Mouse (Mus musculus): ENCODE measurements around the gene Cyth4. TPM values are rescaled to one million over a fixed set of nuclear protein-coding genes. Genes with fewer than 3 reads are reported as not detected.

Cyth4 gene
- polyA plus RNA-seq, 1 experiment from 2014 or later: 14.3 TPM

DNA sequence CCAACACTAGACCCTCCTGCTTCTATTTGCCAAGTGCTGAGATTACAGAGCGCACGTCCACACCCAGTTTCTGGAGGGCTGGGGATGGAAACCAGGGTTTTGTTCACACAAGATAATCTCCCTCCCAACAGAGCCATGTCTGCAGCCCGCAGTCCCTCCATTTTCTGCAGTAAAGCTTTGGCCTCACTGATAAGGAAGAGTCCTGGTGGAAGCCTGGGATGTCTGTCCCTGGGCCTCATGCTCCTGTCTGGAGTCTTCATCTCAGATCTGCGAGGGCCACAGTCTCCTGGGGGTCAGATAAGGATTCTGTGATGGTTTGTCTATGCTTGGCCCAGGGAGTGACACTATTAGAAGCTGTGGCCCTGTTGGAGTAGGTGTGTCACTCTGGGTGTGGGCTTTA is 8.8 kb upstream of the Cyth4 start:
- Histone ChIP-seq H3K4me1 (peaks cover 4% of the 10 kb centered on the region; the same call in 1 of the 2 replicates), H3K4me2 (replicated peaks) (no peak overlapping the region), H3K9me3 (replicated peaks) (no peaks in the 10 kb centered on the region), H3K27me3 (no peaks in the 10 kb centered on the region), H3K36me3 (no peaks in the 10 kb centered on the region), H3K4me3 (replicated peaks) (no peak overlapping the region), H3K27ac (replicated peaks) (no peak overlapping the region), H3K9ac (no peak overlapping the region)
- no peak for ATAC-seq (ENCODE audit: insufficient number of reproducible peaks, low FRiP score, low TSS enrichment, low read depth)
- 78% methylated on average over 4 of the region's 4 CpGs for WGBS

DNA sequence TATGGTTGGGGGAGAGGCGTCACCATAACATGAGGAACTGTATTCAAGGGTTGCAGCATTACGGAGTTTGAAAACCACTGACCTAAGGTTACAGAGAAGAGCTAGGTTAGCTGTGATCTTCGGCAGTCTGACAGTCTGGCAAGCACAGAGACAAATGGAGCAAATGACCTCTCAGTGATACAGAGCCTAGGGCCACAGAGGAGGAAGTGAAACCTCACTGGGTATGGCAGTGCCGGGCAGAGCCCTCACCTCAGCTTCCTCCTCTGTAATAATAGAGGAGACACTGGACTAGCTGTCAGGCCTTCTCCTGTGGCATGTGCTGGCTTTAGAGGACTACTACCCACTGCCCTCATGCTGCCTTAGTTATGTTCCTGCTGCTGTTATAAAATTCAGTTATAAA is 7.9 kb upstream of the Cyth4 start:
- no peak overlapping the region for H3K9ac ChIP-seq
- H3K4me3 ChIP-seq (replicated peaks): no peak overlapping the region
- 74% methylated on average over 4 of the region's 4 CpGs for WGBS
- ATAC-seq (ENCODE audit: insufficient number of reproducible peaks, low FRiP score, low TSS enrichment, low read depth): no peak
- no peak overlapping the region for H3K4me2 ChIP-seq (replicated peaks)
- H3K4me1 ChIP-seq: peaks cover 4% of the 10 kb centered on the region; the same call in 1 of the 2 replicates
- H3K36me3 ChIP-seq: no peaks in the 10 kb centered on the region
- no peaks in the 10 kb centered on the region for H3K9me3 ChIP-seq (replicated peaks)
- H3K27me3 ChIP-seq: no peaks in the 10 kb centered on the region
- H3K27ac ChIP-seq (replicated peaks): no peak overlapping the region

DNA sequence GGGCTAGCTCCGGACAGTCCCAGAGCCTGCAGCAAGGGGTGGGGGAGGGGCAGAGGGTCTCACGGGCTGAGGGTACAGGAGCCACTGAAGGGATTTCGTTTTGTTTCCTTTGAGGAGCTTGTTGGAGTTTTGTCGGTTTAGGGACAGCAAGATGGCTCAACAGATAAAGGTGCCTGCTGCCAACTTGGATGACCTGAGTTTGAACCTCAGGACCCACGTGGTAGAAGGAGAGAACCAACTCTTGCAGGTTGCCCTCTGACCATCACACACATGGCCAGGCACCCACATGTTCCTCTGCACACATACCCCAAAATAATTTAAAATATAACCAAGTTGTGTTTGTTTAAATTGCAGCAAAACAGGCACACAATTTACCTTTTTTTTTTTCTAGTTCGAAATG is 6.9 kb upstream of the Cyth4 start:
- no peak overlapping the region for H3K9ac ChIP-seq
- H3K4me3 ChIP-seq (replicated peaks): no peak overlapping the region
- no peak for ATAC-seq (ENCODE audit: insufficient number of reproducible peaks, low FRiP score, low TSS enrichment, low read depth)
- WGBS: 64% methylated on average over 6 of the region's 6 CpGs
- no peaks in the 10 kb centered on the region for H3K9me3 ChIP-seq (replicated peaks)
- H3K4me2 ChIP-seq (replicated peaks): no peak overlapping the region
- no peaks in the 10 kb centered on the region for H3K36me3 ChIP-seq
- H3K27me3 ChIP-seq: no peaks in the 10 kb centered on the region
- no peak overlapping the region for H3K27ac ChIP-seq (replicated peaks)
- H3K4me1 ChIP-seq: peaks cover 4% of the 10 kb centered on the region; the same call in 1 of the 2 replicates

DNA sequence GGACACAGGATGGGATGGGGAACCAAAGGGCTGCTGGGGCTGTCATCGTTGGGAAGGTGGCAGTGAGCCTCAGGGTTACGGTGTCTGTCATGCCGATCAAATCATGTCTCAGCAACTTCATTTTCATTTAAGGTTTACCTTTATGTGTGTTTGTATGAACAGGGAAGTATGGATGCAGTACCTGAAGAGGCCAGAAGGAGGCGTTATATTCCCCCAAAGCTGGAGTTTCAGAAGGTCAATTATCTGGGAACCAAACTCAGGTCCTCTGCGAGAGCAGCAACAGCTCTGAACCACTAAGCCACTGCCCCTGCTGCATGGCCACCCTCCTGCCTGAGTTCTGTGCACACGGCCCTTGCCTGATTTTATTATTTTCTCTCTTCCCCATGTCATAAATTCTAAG is 6.1 kb upstream of the Cyth4 start:
- no peak overlapping the region for H3K4me3 ChIP-seq (replicated peaks)
- H3K4me1 ChIP-seq: peaks cover 4% of the 10 kb centered on the region; the same call in 1 of the 2 replicates
- no peaks in the 10 kb centered on the region for H3K36me3 ChIP-seq
- WGBS: 74% methylated on average over 6 of the region's 6 CpGs
- H3K9me3 ChIP-seq (replicated peaks): no peaks in the 10 kb centered on the region
- no peak overlapping the region for H3K4me2 ChIP-seq (replicated peaks)
- H3K27me3 ChIP-seq: no peaks in the 10 kb centered on the region
- H3K9ac ChIP-seq: no peak overlapping the region
- no peak for ATAC-seq (ENCODE audit: insufficient number of reproducible peaks, low FRiP score, low TSS enrichment, low read depth)
- no peak overlapping the region for H3K27ac ChIP-seq (replicated peaks)

DNA sequence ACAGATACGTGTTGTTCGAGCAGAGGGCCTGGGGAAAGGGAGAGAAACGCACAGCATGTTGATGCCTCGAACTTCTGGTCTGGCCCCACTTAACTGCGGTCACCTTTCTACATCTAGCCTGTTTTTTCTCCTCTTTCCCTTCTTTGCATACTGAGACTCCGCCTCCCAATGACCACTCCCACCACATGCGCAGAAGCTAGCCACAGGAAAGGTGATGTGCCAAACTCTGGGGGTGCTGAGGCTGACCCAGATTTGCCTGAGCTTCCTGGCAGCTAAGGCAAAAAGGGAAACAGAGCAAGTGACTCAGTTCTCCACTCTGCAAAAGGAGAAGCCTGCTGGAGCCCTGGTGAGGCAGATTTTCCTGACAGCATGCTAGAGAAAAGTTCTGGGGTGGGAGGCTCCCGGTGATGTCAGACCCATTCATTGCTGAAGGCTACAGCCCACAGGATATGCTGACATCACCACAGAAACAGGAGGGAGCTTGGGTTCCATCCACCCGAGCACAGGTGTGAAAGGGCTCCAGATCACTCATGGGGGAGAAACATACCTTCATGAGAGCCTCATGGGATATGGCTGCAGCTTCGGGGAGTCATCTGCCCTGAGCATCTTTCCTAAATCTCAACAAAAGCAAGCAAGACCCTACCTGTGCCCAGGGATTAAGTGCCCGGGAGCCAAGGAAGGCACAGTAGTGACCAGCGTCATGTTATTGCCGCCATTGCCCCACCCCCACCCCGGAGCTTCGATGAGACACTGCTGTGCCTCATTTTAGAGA is 5.0 kb upstream of the Cyth4 start:
- Histone ChIP-seq H3K9me3 (replicated peaks) (no peaks in the 10 kb centered on the region), H3K27me3 (no peaks in the 10 kb centered on the region), H3K36me3 (no peaks in the 10 kb centered on the region), H3K9ac (no peak overlapping the region), H3K27ac (replicated peaks) (no peak overlapping the region), H3K4me3 (replicated peaks) (no peak overlapping the region), H3K4me1 (peaks cover 4% of the 10 kb centered on the region; the same call in 1 of the 2 replicates), H3K4me2 (replicated peaks) (no peak overlapping the region)
- WGBS: 45% methylated on average over 15 of the region's 15 CpGs
- no peak for ATAC-seq (ENCODE audit: insufficient number of reproducible peaks, low FRiP score, low TSS enrichment, low read depth)

DNA sequence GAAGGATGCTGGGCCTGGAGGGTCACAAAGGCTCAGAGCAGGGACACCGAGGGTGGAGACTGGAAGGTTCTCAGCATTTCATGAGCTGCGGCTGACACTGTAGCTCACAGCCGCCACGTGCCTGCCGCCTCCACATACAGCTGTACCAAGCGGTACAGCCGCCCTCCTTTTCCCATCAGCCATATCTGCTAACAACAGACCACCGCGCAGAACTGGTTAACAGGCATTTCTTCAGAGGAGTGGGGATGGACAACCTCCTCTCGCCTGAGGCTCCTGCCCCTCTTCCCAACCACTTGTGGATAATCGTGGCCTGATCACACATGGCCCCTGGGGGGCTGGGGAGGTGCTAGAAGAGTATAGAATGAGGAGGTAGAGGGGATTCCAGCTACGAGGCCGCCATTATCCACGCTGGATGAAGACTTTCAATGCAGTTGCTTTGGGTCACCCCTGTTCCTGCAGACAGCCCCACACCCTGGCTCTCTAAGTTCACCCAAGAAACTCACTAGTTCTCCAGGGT is 4.3 kb upstream of the Cyth4 start:
- WGBS: 65% methylated on average over 14 of the region's 14 CpGs
- Histone ChIP-seq H3K9ac (no peak overlapping the region), H3K4me1 (peaks cover 4% of the 10 kb centered on the region; the same call in 1 of the 2 replicates), H3K27ac (replicated peaks) (no peak overlapping the region), H3K36me3 (no peaks in the 10 kb centered on the region), H3K27me3 (no peaks in the 10 kb centered on the region), H3K4me2 (replicated peaks) (no peak overlapping the region), H3K4me3 (replicated peaks) (no peak overlapping the region), H3K9me3 (replicated peaks) (no peaks in the 10 kb centered on the region)
- no peak for ATAC-seq (ENCODE audit: insufficient number of reproducible peaks, low FRiP score, low TSS enrichment, low read depth)

DNA sequence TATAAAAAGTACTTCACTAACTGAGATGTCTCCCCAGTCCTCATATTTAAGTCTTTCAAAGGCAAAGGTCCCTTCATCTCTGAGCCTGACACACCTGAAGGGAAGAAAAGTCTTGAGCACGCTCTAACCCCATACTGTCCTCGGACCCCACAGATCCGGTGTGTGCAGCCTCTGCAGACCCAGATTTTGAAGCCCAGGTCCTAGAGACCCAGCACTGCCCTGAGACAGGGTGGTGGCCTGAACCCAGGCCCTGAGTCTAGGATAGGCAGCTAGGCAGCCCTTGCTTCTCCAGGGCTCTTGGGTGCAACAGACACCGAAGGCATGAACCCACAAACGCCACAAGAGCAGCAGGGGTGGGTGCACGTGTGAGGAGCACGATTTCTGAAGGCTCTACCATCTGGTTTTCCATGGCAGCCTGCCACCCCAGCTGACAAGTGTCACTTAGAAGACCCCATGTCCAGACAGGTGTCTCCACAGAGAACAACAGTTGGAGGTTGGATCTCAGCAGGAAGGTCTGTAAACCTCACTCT is 2.9 kb upstream of the Cyth4 start:
- Histone ChIP-seq H3K4me2 (replicated peaks) (no peak overlapping the region), H3K4me1 (peaks cover 4% of the 10 kb centered on the region; the same call in 1 of the 2 replicates), H3K4me3 (replicated peaks) (no peak overlapping the region), H3K9me3 (replicated peaks) (no peaks in the 10 kb centered on the region), H3K36me3 (no peaks in the 10 kb centered on the region), H3K27ac (replicated peaks) (no peak overlapping the region), H3K27me3 (no peaks in the 10 kb centered on the region), H3K9ac (no peak overlapping the region)
- 80% methylated on average over 7 of the region's 7 CpGs for WGBS
- ATAC-seq (ENCODE audit: insufficient number of reproducible peaks, low FRiP score, low TSS enrichment, low read depth): no peak

DNA sequence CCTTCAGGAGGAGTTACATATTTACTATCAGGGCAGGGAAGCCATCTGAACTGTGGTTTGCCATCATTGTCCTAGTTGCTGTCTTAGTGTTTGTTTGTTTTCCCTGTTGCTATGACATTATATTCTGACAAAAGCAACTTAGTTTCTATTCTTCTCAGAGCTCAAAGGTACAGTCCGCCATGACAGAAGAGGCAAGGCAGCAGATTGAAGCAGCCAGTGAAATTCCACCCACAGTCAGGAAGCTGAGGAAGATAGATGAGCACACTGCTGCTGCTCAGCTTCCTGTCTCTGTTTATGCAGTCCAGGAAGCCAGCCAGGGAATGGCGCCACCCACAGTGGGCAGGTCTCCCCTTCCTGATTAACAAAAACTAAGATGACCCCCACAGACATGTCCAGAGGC is 2.0 kb upstream of the Cyth4 start:
- H3K4me1 ChIP-seq: peaks cover 4% of the 10 kb centered on the region; the same call in 1 of the 2 replicates
- no peak overlapping the region for H3K27ac ChIP-seq (replicated peaks)
- no peaks in the 10 kb centered on the region for H3K27me3 ChIP-seq
- no peak overlapping the region for H3K9ac ChIP-seq
- WGBS: 97% methylated on average over 2 of the region's 2 CpGs
- no peak for ATAC-seq (ENCODE audit: insufficient number of reproducible peaks, low FRiP score, low TSS enrichment, low read depth)
- H3K9me3 ChIP-seq (replicated peaks): no peaks in the 10 kb centered on the region
- no peak overlapping the region for H3K4me3 ChIP-seq (replicated peaks)
- no peak overlapping the region for H3K4me2 ChIP-seq (replicated peaks)
- no peaks in the 10 kb centered on the region for H3K36me3 ChIP-seq

DNA sequence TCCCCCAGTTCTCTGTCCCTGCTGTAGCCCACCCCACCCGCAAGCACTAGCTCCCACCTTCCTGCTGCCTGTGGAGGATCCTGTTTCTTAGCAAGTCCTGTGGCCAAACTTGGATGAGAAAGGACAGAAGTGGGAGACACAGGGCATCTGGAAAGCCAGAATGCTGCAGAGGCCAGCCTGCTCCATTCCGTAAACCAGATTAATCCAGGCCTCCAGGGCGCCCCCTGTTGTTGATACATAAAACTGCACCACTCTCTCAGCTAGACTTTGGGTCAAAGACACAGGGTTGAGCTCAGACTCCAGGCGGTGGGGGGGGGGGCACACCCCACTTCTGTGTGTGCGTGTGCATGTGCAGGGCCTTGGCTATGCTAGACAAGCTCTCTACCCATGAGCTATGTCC is 1.4 kb upstream of the Cyth4 start:
- Histone ChIP-seq H3K9ac (no peak overlapping the region), H3K27ac (replicated peaks) (no peak overlapping the region), H3K4me2 (replicated peaks) (no peak overlapping the region), H3K4me3 (replicated peaks) (no peak overlapping the region), H3K36me3 (no peaks in the 10 kb centered on the region), H3K4me1 (peaks cover 4% of the 10 kb centered on the region; the same call in 1 of the 2 replicates), H3K27me3 (no peaks in the 10 kb centered on the region), H3K9me3 (replicated peaks) (no peaks in the 10 kb centered on the region)
- no peak for ATAC-seq (ENCODE audit: insufficient number of reproducible peaks, low FRiP score, low TSS enrichment, low read depth)
- WGBS: 67% methylated on average over 5 of the region's 5 CpGs

DNA sequence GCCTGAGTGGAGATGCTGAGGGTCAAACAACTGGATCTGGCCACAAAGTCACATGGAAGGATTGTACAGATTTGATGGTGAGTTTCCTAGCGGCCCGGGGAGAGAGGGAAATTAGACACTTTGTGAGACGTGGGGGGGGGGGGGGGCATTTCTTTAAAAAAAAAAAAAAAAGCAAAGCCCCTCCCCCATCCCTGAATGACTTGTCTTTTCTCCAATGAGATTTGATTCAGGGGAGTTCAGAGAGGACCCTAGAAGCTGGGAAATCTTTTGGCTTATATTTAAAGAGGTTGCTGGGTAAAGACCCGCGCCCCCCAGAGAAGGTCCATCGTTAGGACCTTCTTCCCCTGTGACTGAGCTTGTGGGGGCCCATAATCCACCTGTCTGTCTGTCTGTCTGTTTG is 343 bp upstream of the Cyth4 start:
- H3K4me2 ChIP-seq (replicated peaks): no peak overlapping the region
- H3K27ac ChIP-seq (replicated peaks): no peak overlapping the region
- no peaks in the 10 kb centered on the region for H3K9me3 ChIP-seq (replicated peaks)
- no peak overlapping the region for H3K4me3 ChIP-seq (replicated peaks)
- WGBS: 68% methylated on average over 6 of the region's 6 CpGs
- peaks cover 4% of the 10 kb centered on the region; the same call in 1 of the 2 replicates for H3K4me1 ChIP-seq
- ATAC-seq (ENCODE audit: insufficient number of reproducible peaks, low FRiP score, low TSS enrichment, low read depth): no peak
- no peak overlapping the region for H3K9ac ChIP-seq
- H3K27me3 ChIP-seq: no peaks in the 10 kb centered on the region
- no peaks in the 10 kb centered on the region for H3K36me3 ChIP-seq

DNA sequence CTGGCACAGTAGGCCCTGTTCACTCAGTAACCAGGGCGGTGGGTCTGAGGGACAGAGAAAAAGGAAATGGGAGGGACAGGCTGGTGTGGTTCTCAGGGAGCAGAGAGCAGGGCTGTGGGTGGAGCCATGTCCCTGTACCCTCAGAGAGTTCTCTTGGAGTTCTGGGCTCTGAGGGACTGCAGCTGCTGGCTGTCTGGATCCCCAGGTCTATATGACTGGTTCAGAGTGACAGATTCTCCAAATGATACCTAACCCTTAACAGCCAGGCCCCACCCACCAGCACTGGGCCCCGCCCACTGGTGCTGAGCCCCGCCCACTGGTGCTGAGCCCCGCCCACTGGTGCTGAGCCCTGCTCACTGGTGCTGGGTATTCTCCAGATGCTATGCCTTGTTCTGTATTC is 882 bp downstream of the Cyth4 start:
- H3K4me3 ChIP-seq (replicated peaks): 0 out of 2 replicates have a peak overlapping the region, but pooled peaks have one; percentile 11
- no peak for ATAC-seq (ENCODE audit: insufficient number of reproducible peaks, low FRiP score, low TSS enrichment, low read depth)
- no peaks in the 10 kb centered on the region for H3K4me1 ChIP-seq
- H3K4me2 ChIP-seq (replicated peaks): no peak overlapping the region
- H3K27ac ChIP-seq (replicated peaks): no peak overlapping the region
- WGBS: 65% methylated on average over 4 of the region's 4 CpGs
- no peaks in the 10 kb centered on the region for H3K36me3 ChIP-seq
- no peaks in the 10 kb centered on the region for H3K9me3 ChIP-seq (replicated peaks)
- H3K9ac ChIP-seq: no peak overlapping the region
- no peaks in the 10 kb centered on the region for H3K27me3 ChIP-seq
